Mouse (Mus musculus): ENCODE results near the gene Fam43b.

GRCm38 (mm10) chr4:138415991-138416390, 19.7 kb upstream of the Fam43b start:
- TF ChIP-seq CTCF (IDR thresholded peaks at IDR 0.05; ENCODE audit: low read depth) (no peak), EP300 (IDR thresholded peaks at IDR 0.05; ENCODE audit: low read depth) (no peak)
